Mouse (Mus musculus): ENCODE results near the gene Rsad1. TPM values are rescaled to one million over a fixed set of nuclear protein-coding genes. Genes with fewer than 3 reads are reported as not detected.

Gene Rsad1
- 6.9 to 8.9 TPM (median 7.5 TPM) in 4 replicates for total RNA-seq (2023; ENCODE audit: inconsistent age)

GRCm38 (mm10) chr11:94548888-94549690, at the start of gene Rsad1:
Gene Rsad1, minus strand, starts transcription at chr11:94549255.

GRCm38 (mm10) chr11:94564437-94565150, 15.5 kb upstream of the Rsad1 start, which contains the start of gene Chad:
Gene Chad, plus strand, starts transcription at chr11:94565047.

GRCm38 (mm10) chr11:94521219-94521843, 27.7 kb downstream of the Rsad1 start, which contains the start of gene Mycbpap:
Gene Mycbpap, minus strand, starts transcription at chr11:94521742.

GRCm38 (mm10) chr11:94499661-94500152, 49.3 kb downstream of the Rsad1 start, which contains the start of gene Epn3:
Gene Epn3, minus strand, starts transcription at chr11:94499974.

Other genes with a start within 250 kb of the Rsad1 start
- 101 to 106 TPM (median 102 TPM) in 4 replicates for gene Luc7l3, start 227.3 kb downstream of the Rsad1 start, total RNA-seq (2023; ENCODE audit: inconsistent age)
- 45.7 to 63.8 TPM (median 50.6 TPM) in 4 replicates for gene Ankrd40, start 221.3 kb downstream of the Rsad1 start, total RNA-seq (2023; ENCODE audit: inconsistent age)
- 1.2 to 3.4 TPM (median 2.4 TPM) in 4 replicates for gene Abcc3, start 156.3 kb downstream of the Rsad1 start, total RNA-seq (2023; ENCODE audit: inconsistent age)
- gene Cacna1g, start 75.1 kb downstream of the Rsad1 start, total RNA-seq (2023; ENCODE audit: inconsistent age) = not detected in 4 replicates
- gene Spata20, start 63.1 kb downstream of the Rsad1 start, total RNA-seq (2023; ENCODE audit: inconsistent age) = not detected in 4 replicates
- gene Epn3, start 49.3 kb downstream of the Rsad1 start, total RNA-seq (2023; ENCODE audit: inconsistent age) = not detected in 4 replicates
- gene Mycbpap, start 27.5 kb downstream of the Rsad1 start, total RNA-seq (2023; ENCODE audit: inconsistent age) = 0.27 to 0.80 TPM (median 0.61 TPM) in 3 of 4 replicates, not detected in the other
- gene Chad, start 15.8 kb upstream of the Rsad1 start, total RNA-seq (2023; ENCODE audit: inconsistent age) = not detected in 4 replicates
- 70.5 to 83.1 TPM (median 77.5 TPM) in 4 replicates for gene Acsf2, start 52.6 kb upstream of the Rsad1 start, total RNA-seq (2023; ENCODE audit: inconsistent age)
- 63.6 to 73.3 TPM (median 67.2 TPM) in 4 replicates for gene Lrrc59, start 80.5 kb upstream of the Rsad1 start, total RNA-seq (2023; ENCODE audit: inconsistent age)
- gene Mrpl27, start 104.5 kb upstream of the Rsad1 start, total RNA-seq (2023; ENCODE audit: inconsistent age) = 17.3 to 27.4 TPM (median 22.4 TPM) in 4 replicates
- gene Eme1, start 104.7 kb upstream of the Rsad1 start, total RNA-seq (2023; ENCODE audit: inconsistent age) = 0.78 to 1.9 TPM (median 1.3 TPM) in 4 replicates
- 12.7 to 19.1 TPM (median 16.7 TPM) in 4 replicates for gene Xylt2, start 128.3 kb upstream of the Rsad1 start, total RNA-seq (2023; ENCODE audit: inconsistent age)
- not detected in 4 replicates for gene Gm11541, start 155.2 kb upstream of the Rsad1 start, total RNA-seq (2023; ENCODE audit: inconsistent age)
- 0.60 TPM in 1 of 4 replicates, not detected in the others for gene Cdc34b, start 192.5 kb upstream of the Rsad1 start, total RNA-seq (2023; ENCODE audit: inconsistent age)
- gene Tmem92, start 233.4 kb upstream of the Rsad1 start, total RNA-seq (2023; ENCODE audit: inconsistent age) = not detected in 4 replicates